Mouse (Mus musculus): ENCODE measurements around the gene Mtnr1b. TPM values are rescaled to one million over a fixed set of nuclear protein-coding genes. Genes with fewer than 3 reads are reported as not detected.
"Not testable (repeated sequence)": the region's sequence is repeated elsewhere in the genome, so short reads cannot be mapped to it uniquely, and the experiment has no call there.

Mtnr1b gene
- polyA plus RNA-seq, 1 experiment from 2014 or later, result not detected

GRCm38 (mm10) chr9:15870013-15870412 is 4.3 kb downstream of the Mtnr1b start:
- Histone ChIP-seq H3K4me3 (replicated peaks) (no peak overlapping the region), H3K9ac (no peak overlapping the region), H3K27me3 (replicated peaks) (0 out of 2 replicates have a peak, but pooled peaks cover 3% of the 10 kb centered on the region), H3K27ac (no peak overlapping the region), H3K4me1 (no peaks in the 10 kb centered on the region), H3K36me3 (no peaks in the 10 kb centered on the region), H3K9me3 (no peaks in the 10 kb centered on the region), H3K4me2 (no peak overlapping the region)
- WGBS, result 36% methylated on average over 4 of the region's 4 CpGs
- ATAC-seq (ENCODE audit: insufficient read depth, low FRiP score, low read depth), result no peak

DNA sequence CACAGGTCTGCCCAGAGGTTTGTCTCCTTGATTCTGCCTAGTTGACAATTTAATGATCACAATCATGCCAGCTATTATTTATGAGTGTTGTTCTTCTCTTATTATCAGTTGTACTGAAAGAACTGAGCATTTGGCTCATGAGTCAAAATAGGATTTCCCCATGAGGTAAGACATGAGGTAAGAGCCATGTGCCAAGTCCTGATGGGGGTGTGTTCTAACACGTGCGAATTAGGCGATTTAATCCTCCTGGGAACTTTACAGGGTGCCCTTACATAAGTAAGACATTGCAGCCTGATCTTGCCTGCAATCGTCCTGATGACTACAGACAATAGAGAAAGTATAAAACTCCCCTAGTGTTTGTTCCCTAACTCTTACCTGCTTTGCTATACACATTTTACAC is 4.9 kb downstream of the Mtnr1b start:
- no peaks in the 10 kb centered on the region for H3K9me3 ChIP-seq
- no peaks in the 10 kb centered on the region for H3K36me3 ChIP-seq
- H3K4me3 ChIP-seq (replicated peaks), result no peak overlapping the region
- no peak overlapping the region for H3K27ac ChIP-seq
- H3K9ac ChIP-seq, result no peak overlapping the region
- H3K4me1 ChIP-seq, result no peaks in the 10 kb centered on the region
- H3K27me3 ChIP-seq (replicated peaks), result 0 out of 2 replicates have a peak, but pooled peaks cover 3% of the 10 kb centered on the region
- WGBS, result 60% methylated on average over 4 of the region's 4 CpGs
- H3K4me2 ChIP-seq, result no peak overlapping the region
- no peak for ATAC-seq (ENCODE audit: insufficient read depth, low FRiP score, low read depth)

DNA sequence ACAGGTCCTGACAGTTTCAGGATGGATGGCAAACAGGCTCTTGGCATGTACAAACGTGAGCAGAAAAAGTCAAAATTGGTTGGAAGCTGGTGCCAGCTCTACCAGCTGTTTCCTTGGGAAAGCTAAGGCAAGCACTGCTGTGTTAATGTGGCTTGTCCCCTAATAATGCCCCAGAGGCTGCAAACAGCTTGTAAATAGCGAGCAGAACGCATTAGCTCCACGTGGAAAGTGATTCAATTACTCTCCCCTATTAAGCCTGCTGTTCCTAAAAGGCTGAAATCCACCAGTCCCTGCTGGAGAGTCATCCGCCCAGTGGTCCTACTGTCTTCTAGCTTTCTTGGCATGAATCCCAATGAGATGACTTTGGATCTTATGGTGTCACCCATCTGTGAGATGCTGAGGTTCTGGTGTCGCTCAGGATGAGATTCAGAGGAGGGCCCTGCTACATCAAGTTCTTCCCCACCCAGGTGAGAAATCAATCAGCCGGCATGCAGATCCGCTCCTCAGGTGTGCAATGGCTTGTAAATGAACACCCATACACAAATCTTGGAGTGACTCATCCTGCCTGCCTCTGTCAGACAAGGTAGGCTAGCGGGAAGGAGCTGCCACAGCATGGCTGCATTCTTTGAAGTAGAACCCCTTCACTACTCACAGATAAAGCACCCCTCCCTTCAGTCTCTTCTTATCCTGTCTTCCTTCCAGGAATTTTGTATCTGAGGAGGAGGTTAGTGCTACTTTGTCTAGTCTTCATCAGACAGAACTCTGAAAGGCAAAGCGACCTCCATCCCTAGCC is 7.9 kb downstream of the Mtnr1b start:
- Histone ChIP-seq H3K4me3 (replicated peaks) (no peak overlapping the region), H3K4me2 (no peak overlapping the region), H3K36me3 (no peaks in the 10 kb centered on the region), H3K9me3 (no peaks in the 10 kb centered on the region), H3K27me3 (replicated peaks) (no peaks in the 10 kb centered on the region), H3K4me1 (no peaks in the 10 kb centered on the region), H3K9ac (no peak overlapping the region), H3K27ac (no peak overlapping the region)
- 64% methylated on average over 10 of the region's 10 CpGs for WGBS
- ATAC-seq (ENCODE audit: insufficient read depth, low FRiP score, low read depth), result no peak

DNA sequence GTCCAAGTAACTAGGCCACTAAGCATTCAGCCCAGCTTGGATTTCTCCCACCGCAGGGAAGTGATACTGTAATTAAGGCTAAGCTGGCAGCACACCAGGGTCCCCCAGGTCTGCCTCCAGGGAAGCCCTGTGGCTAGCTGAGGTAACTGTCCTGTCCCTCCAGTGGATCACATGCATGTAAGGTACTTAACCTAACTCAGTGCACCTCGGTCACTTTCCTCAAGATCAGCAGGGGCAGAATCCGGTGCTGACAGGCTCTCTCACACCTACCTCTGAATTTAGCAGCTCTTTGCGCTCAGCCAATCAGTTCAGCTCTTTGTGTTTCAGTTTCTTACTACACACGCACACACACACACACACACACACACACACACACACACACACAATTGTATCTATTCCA is 13.0 kb downstream of the Mtnr1b start:
- Histone ChIP-seq H3K27me3 (replicated peaks) (no peaks in the 10 kb centered on the region), H3K4me2 (no peak overlapping the region), H3K4me1 (no peaks in the 10 kb centered on the region), H3K36me3 (no peaks in the 10 kb centered on the region), H3K4me3 (replicated peaks) (no peak overlapping the region), H3K27ac (no peak overlapping the region), H3K9ac (no peak overlapping the region), H3K9me3 (no peaks in the 10 kb centered on the region)
- ATAC-seq (ENCODE audit: insufficient read depth, low FRiP score, low read depth), result no peak
- 70% methylated on average over 5 of the region's 5 CpGs for WGBS

DNA sequence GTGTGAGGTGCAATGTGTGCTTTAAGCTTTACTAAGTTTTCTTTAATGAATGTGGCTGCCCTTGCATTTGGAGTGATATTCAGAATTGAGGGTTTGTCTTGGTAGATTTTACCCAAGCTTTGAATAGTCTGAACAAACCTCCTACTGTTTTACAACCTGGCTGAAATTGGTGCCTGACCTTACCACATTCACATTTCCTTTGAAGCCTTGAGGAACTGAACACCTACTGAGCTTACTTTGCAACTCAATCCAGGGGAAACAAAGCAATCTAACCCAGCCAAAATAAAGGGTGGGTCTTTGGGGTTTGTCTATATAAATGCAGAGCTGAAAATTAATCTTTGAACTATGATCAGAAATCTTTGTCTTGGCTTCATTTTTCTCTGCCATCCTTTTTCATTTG is 23.6 kb downstream of the Mtnr1b start:
- H3K27me3 ChIP-seq (replicated peaks), result no peaks in the 10 kb centered on the region
- no peak overlapping the region for H3K9ac ChIP-seq
- no peak for ATAC-seq (ENCODE audit: insufficient read depth, low FRiP score, low read depth)
- no peak overlapping the region for H3K4me3 ChIP-seq (replicated peaks)
- no peaks in the 10 kb centered on the region for H3K9me3 ChIP-seq
- no peak overlapping the region for H3K4me2 ChIP-seq
- no peaks in the 10 kb centered on the region for H3K36me3 ChIP-seq
- no peak overlapping the region for H3K27ac ChIP-seq
- no peaks in the 10 kb centered on the region for H3K4me1 ChIP-seq

GRCm38 (mm10) chr9:15845390-15845789 is 29.0 kb downstream of the Mtnr1b start:
- no peak for ATAC-seq (ENCODE audit: insufficient read depth, low FRiP score, low read depth)
- no peaks in the 10 kb centered on the region for H3K36me3 ChIP-seq
- H3K4me2 ChIP-seq, result no peak overlapping the region
- no peak overlapping the region for H3K4me3 ChIP-seq (replicated peaks)
- H3K9ac ChIP-seq, result no peak overlapping the region
- 72% methylated on average over 8 of the region's 8 CpGs for WGBS
- no peak overlapping the region for H3K27ac ChIP-seq
- H3K4me1 ChIP-seq, result no peaks in the 10 kb centered on the region
- no peaks in the 10 kb centered on the region for H3K27me3 ChIP-seq (replicated peaks)
- H3K9me3 ChIP-seq, result no peaks in the 10 kb centered on the region

- H3K36me3 ChIP-seq; H3K9me3 ChIP-seq; H3K9ac ChIP-seq; ATAC-seq (ENCODE audit: insufficient read depth, low FRiP score, low read depth); H3K27me3 ChIP-seq (replicated peaks); H3K4me1 ChIP-seq; H3K4me2 ChIP-seq; H3K27ac ChIP-seq; H3K4me3 ChIP-seq (replicated peaks): not testable (repeated sequence)
- WGBS, result 60% methylated on average over 4 of the region's 4 CpGs
Measured at GRCm38 (mm10) chr9:15844936-15845335, 29.4 kb downstream of the Mtnr1b start.

- 80% methylated on average over 6 of the region's 6 CpGs for WGBS
- ATAC-seq (ENCODE audit: insufficient read depth, low FRiP score, low read depth), result no peak
Measured at GRCm38 (mm10) chr9:15813002-15813911, 61.1 kb downstream of the Mtnr1b start.

GRCm38 (mm10) chr9:15804296-15804695 is 70.1 kb downstream of the Mtnr1b start:
- Histone ChIP-seq H3K4me3 (replicated peaks) (no peak overlapping the region), H3K27ac (no peak overlapping the region), H3K4me1 (no peaks in the 10 kb centered on the region), H3K9me3 (no peaks in the 10 kb centered on the region), H3K9ac (no peak overlapping the region), H3K36me3 (no peaks in the 10 kb centered on the region), H3K27me3 (replicated peaks) (no peaks in the 10 kb centered on the region), H3K4me2 (no peak overlapping the region)
- no peak for ATAC-seq (ENCODE audit: insufficient read depth, low FRiP score, low read depth)
- WGBS, result 81% methylated on average over 2 of the region's 2 CpGs

More at GRCm38 (mm10) chr9:15813002-15813911, 61.1 kb downstream of the Mtnr1b start:
- H3K4me1 ChIP-seq, result no peaks in the 10 kb centered on the region
- H3K4me2 ChIP-seq, result no peak overlapping the region
- no peaks in the 10 kb centered on the region for H3K9me3 ChIP-seq
- no peak overlapping the region for H3K4me3 ChIP-seq (replicated peaks)
- no peak overlapping the region for H3K27ac ChIP-seq
- no peaks in the 10 kb centered on the region for H3K36me3 ChIP-seq
- no peak overlapping the region for H3K9ac ChIP-seq
- no peaks in the 10 kb centered on the region for H3K27me3 ChIP-seq (replicated peaks)

DNA sequence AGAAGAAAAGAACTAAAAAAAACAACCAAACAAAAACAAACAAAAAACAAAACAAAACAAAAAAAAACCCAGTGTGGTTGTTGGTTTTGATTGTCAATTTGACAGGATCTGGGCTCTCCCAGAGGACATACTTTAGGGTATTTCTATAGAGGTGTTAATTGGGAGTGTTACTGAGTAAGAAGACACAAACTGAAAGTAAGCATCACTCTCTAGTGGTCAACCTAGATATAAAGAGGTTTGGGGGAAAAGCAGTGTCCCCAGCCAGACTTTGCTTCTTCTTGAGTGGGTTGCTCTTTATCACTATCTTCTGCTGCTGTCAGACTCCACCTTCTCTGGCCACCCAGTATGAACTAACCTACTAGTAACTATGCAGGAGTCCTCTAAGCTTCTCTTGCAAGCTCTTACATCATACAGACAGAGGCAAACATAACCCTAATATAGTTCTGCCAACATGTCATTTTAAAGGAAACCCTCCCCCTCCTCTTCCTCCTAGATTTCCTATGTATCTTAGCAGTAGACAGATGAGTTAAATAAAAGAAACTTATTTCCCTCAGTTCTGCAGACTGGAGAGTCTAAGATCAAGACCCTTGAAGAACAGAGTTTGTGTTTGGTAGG is 71.8 kb downstream of the Mtnr1b start:
- H3K4me1 ChIP-seq, result no peaks in the 10 kb centered on the region
- no peak for ATAC-seq (ENCODE audit: insufficient read depth, low FRiP score, low read depth)
- no peak overlapping the region for H3K27ac ChIP-seq
- no peaks in the 10 kb centered on the region for H3K27me3 ChIP-seq (replicated peaks)
- H3K4me2 ChIP-seq, result no peak overlapping the region
- no peak overlapping the region for H3K4me3 ChIP-seq (replicated peaks)
- H3K9me3 ChIP-seq, result no peaks in the 10 kb centered on the region
- no peak overlapping the region for H3K9ac ChIP-seq
- H3K36me3 ChIP-seq, result no peaks in the 10 kb centered on the region

- Histone ChIP-seq H3K4me1 (no peaks in the 10 kb centered on the region), H3K27me3 (replicated peaks) (no peaks in the 10 kb centered on the region), H3K27ac (no peak overlapping the region), H3K36me3 (no peaks in the 10 kb centered on the region), H3K9me3 (no peaks in the 10 kb centered on the region), H3K4me2 (no peak overlapping the region), H3K4me3 (replicated peaks) (no peak overlapping the region), H3K9ac (no peak overlapping the region)
- WGBS, result 66% methylated on average over 5 of the region's 5 CpGs
- ATAC-seq (ENCODE audit: insufficient read depth, low FRiP score, low read depth), result no peak
Measured at GRCm38 (mm10) chr9:15800402-15800801, 74.0 kb downstream of the Mtnr1b start.

DNA sequence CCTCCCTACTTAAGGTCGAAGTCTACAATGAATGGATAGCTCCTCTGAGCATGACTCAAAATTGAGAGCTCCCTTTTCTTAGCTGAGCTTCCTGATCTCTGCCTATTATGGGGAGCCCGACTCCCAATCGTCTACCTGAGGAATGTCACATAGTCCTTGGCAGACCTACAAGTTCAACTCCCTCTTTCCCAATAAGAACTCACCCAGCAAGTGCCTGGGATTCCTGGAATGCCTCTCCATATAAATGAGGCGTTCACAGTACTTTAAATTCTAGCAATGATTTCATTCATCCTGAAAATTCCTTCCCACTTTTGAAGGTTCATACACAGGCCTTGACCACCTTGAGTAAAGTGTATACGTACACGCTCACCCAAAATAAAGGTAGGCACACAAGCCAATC is 79.9 kb downstream of the Mtnr1b start:
- Histone ChIP-seq H3K4me2 (no peak overlapping the region), H3K4me3 (replicated peaks) (no peak overlapping the region), H3K9ac (no peak overlapping the region), H3K27me3 (replicated peaks) (no peaks in the 10 kb centered on the region), H3K27ac (no peak overlapping the region), H3K36me3 (no peaks in the 10 kb centered on the region), H3K4me1 (no peaks in the 10 kb centered on the region), H3K9me3 (no peaks in the 10 kb centered on the region)
- ATAC-seq (ENCODE audit: insufficient read depth, low FRiP score, low read depth), result no peak
- WGBS, result 78% methylated on average over 6 of the region's 6 CpGs

All from stomach, embryonic 15.5 days (tissue).